Mouse (Mus musculus): ENCODE data around the gene Tbc1d22a. TPM values are rescaled to one million over a fixed set of nuclear protein-coding genes. Genes with fewer than 3 reads are reported as not detected.

Gene Tbc1d22a
- polyA plus RNA-seq, 1 experiment from 2014 or later = 16.6 TPM

- no peak for ATAC-seq (ENCODE audit: low FRiP score, low TSS enrichment)
- H3K27me3 ChIP-seq (ENCODE audit: insufficient read depth, low read length) = no peaks in the 10 kb centered on the region
These were observed 219.1 kb downstream of the Tbc1d22a start for GRCm38 (mm10) chr15:86433378-86433777.

GRCm38 (mm10) chr15:86434241-86434640, 220.0 kb downstream of the Tbc1d22a start:
- Histone ChIP-seq H3K9ac (replicated peaks; ENCODE audit: low read length) (no peak overlapping the region), H3K9me3 (ENCODE audit: low read length) (no peaks in the 10 kb centered on the region), H3K27me3 (ENCODE audit: insufficient read depth, low read length) (no peaks in the 10 kb centered on the region), H3K4me1 (ENCODE audit: insufficient read depth, low read length) (no peaks in the 10 kb centered on the region), H3K36me3 (ENCODE audit: insufficient read depth, low read length) (no peaks in the 10 kb centered on the region), H3K27ac (ENCODE audit: low read length) (no peak overlapping the region), H3K4me2 (replicated peaks; ENCODE audit: low read depth, low read length) (no peak overlapping the region), H3K4me3 (ENCODE audit: low read length) (no peak overlapping the region)
- 89% methylated on average over 3 of the region's 3 CpGs for WGBS
- no peak for ATAC-seq (ENCODE audit: low FRiP score, low TSS enrichment)

More at GRCm38 (mm10) chr15:86433378-86433777, 219.1 kb downstream of the Tbc1d22a start:
- H3K4me2 ChIP-seq (replicated peaks; ENCODE audit: low read depth, low read length) = no peak overlapping the region
- H3K9ac ChIP-seq (replicated peaks; ENCODE audit: low read length) = no peak overlapping the region
- H3K36me3 ChIP-seq (ENCODE audit: insufficient read depth, low read length) = no peaks in the 10 kb centered on the region
- no peaks in the 10 kb centered on the region for H3K4me1 ChIP-seq (ENCODE audit: insufficient read depth, low read length)
- WGBS = 78% methylated on average over 8 of the region's 8 CpGs
- H3K9me3 ChIP-seq (ENCODE audit: low read length) = no peaks in the 10 kb centered on the region
- H3K4me3 ChIP-seq (ENCODE audit: low read length) = no peak overlapping the region
- H3K27ac ChIP-seq (ENCODE audit: low read length) = no peak overlapping the region

DNA sequence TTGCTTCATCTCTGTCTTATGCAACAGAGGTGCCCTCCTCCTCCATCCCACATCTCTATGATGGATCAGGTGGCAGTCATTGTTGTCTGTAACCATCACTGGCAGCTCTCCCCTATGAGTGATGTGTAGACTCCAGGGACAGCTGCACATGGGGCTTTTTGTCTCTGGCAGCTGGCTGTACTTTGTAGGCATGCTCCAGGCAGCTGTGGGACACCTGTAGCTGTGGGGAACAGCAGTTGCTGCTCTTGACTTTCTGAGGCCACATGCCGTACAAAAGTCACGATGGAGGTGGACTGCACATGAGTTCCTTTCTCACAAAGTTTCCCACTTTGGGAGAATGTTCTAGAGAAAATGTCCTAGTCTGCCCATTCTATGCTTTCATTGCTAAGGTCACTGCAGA, 223.1 kb downstream of the Tbc1d22a start:
- no peak for ATAC-seq (ENCODE audit: low FRiP score, low TSS enrichment)
- no peak overlapping the region for H3K27ac ChIP-seq (ENCODE audit: low read length)
- H3K4me3 ChIP-seq (ENCODE audit: low read length) = no peak overlapping the region
- no peak overlapping the region for H3K4me2 ChIP-seq (replicated peaks; ENCODE audit: low read depth, low read length)
- H3K27me3 ChIP-seq (ENCODE audit: insufficient read depth, low read length) = no peaks in the 10 kb centered on the region
- H3K36me3 ChIP-seq (ENCODE audit: insufficient read depth, low read length) = no peaks in the 10 kb centered on the region
- WGBS = 87% methylated on average over 2 of the region's 2 CpGs
- no peaks in the 10 kb centered on the region for H3K4me1 ChIP-seq (ENCODE audit: insufficient read depth, low read length)
- no peak overlapping the region for H3K9ac ChIP-seq (replicated peaks; ENCODE audit: low read length)
- H3K9me3 ChIP-seq (ENCODE audit: low read length) = no peaks in the 10 kb centered on the region

- H3K4me3 ChIP-seq (ENCODE audit: low read length) = no peak overlapping the region
- WGBS = 91% methylated on average over 15 of the region's 15 CpGs
- no peaks in the 10 kb centered on the region for H3K27me3 ChIP-seq (ENCODE audit: insufficient read depth, low read length)
- H3K4me1 ChIP-seq (ENCODE audit: insufficient read depth, low read length) = no peaks in the 10 kb centered on the region
- no peak overlapping the region for H3K9ac ChIP-seq (replicated peaks; ENCODE audit: low read length)
- ATAC-seq (ENCODE audit: low FRiP score, low TSS enrichment) = no peak; the same call in 1 of the 2 replicates
- H3K27ac ChIP-seq (ENCODE audit: low read length) = no peak overlapping the region
- H3K36me3 ChIP-seq (ENCODE audit: insufficient read depth, low read length) = no peaks in the 10 kb centered on the region
- H3K4me2 ChIP-seq (replicated peaks; ENCODE audit: low read depth, low read length) = no peak overlapping the region
- no peaks in the 10 kb centered on the region for H3K9me3 ChIP-seq (ENCODE audit: low read length)
These were observed 224.9 kb downstream of the Tbc1d22a start for GRCm38 (mm10) chr15:86439015-86439796.

DNA sequence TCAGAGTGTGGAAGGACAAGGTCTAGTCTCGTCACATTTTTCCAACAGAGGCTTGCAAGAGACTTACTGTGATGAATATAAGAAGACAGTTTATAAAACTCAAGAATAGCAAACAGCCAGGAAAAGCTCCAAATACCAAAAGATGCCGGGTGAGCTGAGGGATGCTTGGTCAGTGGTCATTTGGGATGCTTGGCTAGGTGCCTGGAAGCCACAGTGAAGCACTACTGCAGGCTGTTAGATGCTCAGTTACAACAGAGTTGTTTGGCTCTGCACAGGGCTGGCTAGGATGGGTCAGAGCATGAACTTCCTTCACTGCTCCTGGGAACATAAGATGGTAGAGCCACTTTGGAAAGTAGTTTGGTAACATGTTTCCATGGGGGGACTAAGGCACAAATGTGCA, 230.0 kb downstream of the Tbc1d22a start:
- Histone ChIP-seq H3K4me3 (ENCODE audit: low read length) (no peak overlapping the region), H3K9ac (replicated peaks; ENCODE audit: low read length) (no peak overlapping the region), H3K9me3 (ENCODE audit: low read length) (no peaks in the 10 kb centered on the region), H3K4me1 (ENCODE audit: insufficient read depth, low read length) (no peaks in the 10 kb centered on the region), H3K27ac (ENCODE audit: low read length) (no peak overlapping the region), H3K4me2 (replicated peaks; ENCODE audit: low read depth, low read length) (no peak overlapping the region), H3K36me3 (ENCODE audit: insufficient read depth, low read length) (no peaks in the 10 kb centered on the region), H3K27me3 (ENCODE audit: insufficient read depth, low read length) (no peaks in the 10 kb centered on the region)
- 87% methylated on average over 2 of the region's 2 CpGs for WGBS
- no peak for ATAC-seq (ENCODE audit: low FRiP score, low TSS enrichment)

GRCm38 (mm10) chr15:86446064-86446463, 231.8 kb downstream of the Tbc1d22a start:
- no peak for ATAC-seq (ENCODE audit: low FRiP score, low TSS enrichment)
- H3K4me3 ChIP-seq (ENCODE audit: low read length) = no peak overlapping the region
- no peaks in the 10 kb centered on the region for H3K9me3 ChIP-seq (ENCODE audit: low read length)
- no peak overlapping the region for H3K27ac ChIP-seq (ENCODE audit: low read length)
- H3K27me3 ChIP-seq (ENCODE audit: insufficient read depth, low read length) = no peaks in the 10 kb centered on the region
- H3K4me1 ChIP-seq (ENCODE audit: insufficient read depth, low read length) = no peaks in the 10 kb centered on the region
- H3K9ac ChIP-seq (replicated peaks; ENCODE audit: low read length) = no peak overlapping the region
- H3K4me2 ChIP-seq (replicated peaks; ENCODE audit: low read depth, low read length) = no peak overlapping the region
- H3K36me3 ChIP-seq (ENCODE audit: insufficient read depth, low read length) = no peaks in the 10 kb centered on the region

- H3K4me1 ChIP-seq (ENCODE audit: insufficient read depth, low read length) = no peaks in the 10 kb centered on the region
- no peaks in the 10 kb centered on the region for H3K9me3 ChIP-seq (ENCODE audit: low read length)
- 85% methylated on average over 7 of the region's 7 CpGs for WGBS
- H3K36me3 ChIP-seq (ENCODE audit: insufficient read depth, low read length) = no peaks in the 10 kb centered on the region
- H3K4me2 ChIP-seq (replicated peaks; ENCODE audit: low read depth, low read length) = no peak overlapping the region
- H3K27ac ChIP-seq (ENCODE audit: low read length) = no peak overlapping the region
- no peak for ATAC-seq (ENCODE audit: low FRiP score, low TSS enrichment)
- no peak overlapping the region for H3K4me3 ChIP-seq (ENCODE audit: low read length)
- no peaks in the 10 kb centered on the region for H3K27me3 ChIP-seq (ENCODE audit: insufficient read depth, low read length)
- H3K9ac ChIP-seq (replicated peaks; ENCODE audit: low read length) = no peak overlapping the region
These were observed 233.0 kb downstream of the Tbc1d22a start for GRCm38 (mm10) chr15:86447251-86447650.

DNA sequence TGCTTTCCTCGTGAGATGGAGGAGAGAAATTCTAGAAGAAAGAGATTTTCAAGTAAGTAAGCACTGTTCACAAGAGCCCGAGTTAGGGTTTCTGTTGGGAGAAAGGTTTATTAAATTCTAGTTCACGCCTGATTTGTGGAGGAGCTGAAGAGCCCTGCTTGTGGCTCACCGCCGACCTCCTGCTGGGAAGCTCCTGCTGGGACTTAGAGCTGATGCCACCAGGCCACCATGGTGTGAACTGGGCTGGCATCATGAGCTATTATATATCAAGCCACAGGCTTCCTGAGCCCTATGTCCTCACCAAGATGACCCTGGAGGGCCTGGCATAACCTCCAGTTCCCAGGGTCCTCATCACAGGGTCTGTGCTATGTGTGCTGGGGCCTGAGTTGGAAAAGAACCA, 235.0 kb downstream of the Tbc1d22a start:
- 80% methylated on average over 5 of the region's 5 CpGs for WGBS
- no peak overlapping the region for H3K4me2 ChIP-seq (replicated peaks; ENCODE audit: low read depth, low read length)
- no peaks in the 10 kb centered on the region for H3K27me3 ChIP-seq (ENCODE audit: insufficient read depth, low read length)
- no peaks in the 10 kb centered on the region for H3K4me1 ChIP-seq (ENCODE audit: insufficient read depth, low read length)
- ATAC-seq (ENCODE audit: low FRiP score, low TSS enrichment) = no peak
- no peaks in the 10 kb centered on the region for H3K36me3 ChIP-seq (ENCODE audit: insufficient read depth, low read length)
- H3K9me3 ChIP-seq (ENCODE audit: low read length) = no peaks in the 10 kb centered on the region
- no peak overlapping the region for H3K9ac ChIP-seq (replicated peaks; ENCODE audit: low read length)
- H3K4me3 ChIP-seq (ENCODE audit: low read length) = no peak overlapping the region
- no peak overlapping the region for H3K27ac ChIP-seq (ENCODE audit: low read length)

GRCm38 (mm10) chr15:86449794-86450193, 235.5 kb downstream of the Tbc1d22a start:
- no peaks in the 10 kb centered on the region for H3K27me3 ChIP-seq (ENCODE audit: insufficient read depth, low read length)
- WGBS = 88% methylated on average over 2 of the region's 2 CpGs
- no peak for ATAC-seq (ENCODE audit: low FRiP score, low TSS enrichment)

GRCm38 (mm10) chr15:86459413-86459812, 245.2 kb downstream of the Tbc1d22a start:
- no peak for ATAC-seq (ENCODE audit: low FRiP score, low TSS enrichment)
- Histone ChIP-seq H3K27ac (ENCODE audit: low read length) (no peak overlapping the region), H3K27me3 (ENCODE audit: insufficient read depth, low read length) (no peaks in the 10 kb centered on the region), H3K36me3 (ENCODE audit: insufficient read depth, low read length) (no peaks in the 10 kb centered on the region), H3K9me3 (ENCODE audit: low read length) (no peaks in the 10 kb centered on the region), H3K4me2 (replicated peaks; ENCODE audit: low read depth, low read length) (no peak overlapping the region), H3K4me3 (ENCODE audit: low read length) (no peak overlapping the region), H3K9ac (replicated peaks; ENCODE audit: low read length) (no peak overlapping the region), H3K4me1 (ENCODE audit: insufficient read depth, low read length) (no peaks in the 10 kb centered on the region)
- 77% methylated on average over 3 of the region's 3 CpGs for WGBS

More at GRCm38 (mm10) chr15:86449794-86450193, 235.5 kb downstream of the Tbc1d22a start:
- no peaks in the 10 kb centered on the region for H3K36me3 ChIP-seq (ENCODE audit: insufficient read depth, low read length)
- no peaks in the 10 kb centered on the region for H3K9me3 ChIP-seq (ENCODE audit: low read length)
- no peak overlapping the region for H3K4me3 ChIP-seq (ENCODE audit: low read length)
- H3K9ac ChIP-seq (replicated peaks; ENCODE audit: low read length) = no peak overlapping the region
- no peak overlapping the region for H3K4me2 ChIP-seq (replicated peaks; ENCODE audit: low read depth, low read length)
- H3K27ac ChIP-seq (ENCODE audit: low read length) = no peak overlapping the region
- no peaks in the 10 kb centered on the region for H3K4me1 ChIP-seq (ENCODE audit: insufficient read depth, low read length)

All from kidney, embryonic 16.5 days (tissue).